Mouse (Mus musculus) liver, embryonic 14.5 days (tissue): Measurements from ENCODE around the gene Plxnb1. TPM values are rescaled to one million over a fixed set of nuclear protein-coding genes. Genes with fewer than 3 reads are reported as not detected.

Experiments
- ATAC-seq: fragments of 200-750 bp; cut with Nextera tagmentation; 2 replicates; pipeline ENCODE4 v1.8.0; 2017; ENCODE audit warnings: moderate number of reproducible peaks, mild to moderate bottlenecking, moderate library complexity; ENCODE audit not compliant: insufficient read depth
- DNase-seq, 3 experiments: peaks; one replicate each; pipeline ENCODE4 v3.0.0-alpha.2; 2012 to 2013; ENCODE audit warnings: low read depth in 3 of 3, low spot score in 3 of 3
- H3K27ac ChIP-seq: fragments of 300-500 bp; sonication (generic); 2 replicates; pipeline ENCODE4 v1.5.1; 2014; ENCODE audit warnings: moderate library complexity, mild to moderate bottlenecking, control low read depth, inconsistent platforms
- H3K27me3 ChIP-seq: fragments of 300-500 bp; sonication (generic); 2 replicates; pipeline ENCODE4 v1.6.1; 2014; ENCODE audit warnings: mild to moderate bottlenecking, low read length, moderate library complexity; ENCODE audit not compliant: control insufficient read depth, insufficient read depth
- H3K36me3 ChIP-seq: fragments of 300-500 bp; sonication (generic); replicated peaks from 2 replicates; pipeline ENCODE4 v1.6.1; 2014; ENCODE audit warnings: low read depth; ENCODE audit not compliant: control insufficient read depth, insufficient read depth
- H3K4me1 ChIP-seq, 2 experiments: fragments of 200-500 bp in 1 of 2; fragments of 300-500 bp in 1 of 2; sonication (generic) in 1 of 2; replicated peaks; 2 replicates each; pipeline ENCODE4 v1.6.1; 2012 to 2014; ENCODE audit warnings: antibody characterized with exemption in 1 of 2, inconsistent platforms in 1 of 2, low read length in 1 of 2; ENCODE audit not compliant: control insufficient read depth in 2 of 2, insufficient read depth in 2 of 2
- H3K4me2 ChIP-seq: fragments of 300-500 bp; sonication (generic); 2 replicates; pipeline ENCODE4 v1.6.1; 2014; ENCODE audit warnings: low read depth, mild to moderate bottlenecking, control low read depth, moderate library complexity
- H3K4me3 ChIP-seq, 2 experiments: fragments of 200-500 bp in 1 of 2; fragments of 300-500 bp in 1 of 2; sonication (generic) in 1 of 2; 2 replicates each; pipeline ENCODE4 v1.5.1; 2012 to 2014; ENCODE audit warnings: low read depth in 2 of 2, low read length in 2 of 2, mild to moderate bottlenecking in 2 of 2, control low read depth in 1 of 2, inconsistent platforms in 1 of 2, moderate library complexity in 1 of 2; ENCODE audit not compliant: insufficient read depth in 1 of 2
- H3K9ac ChIP-seq: fragments of 300-500 bp; sonication (generic); replicated peaks from 2 replicates; pipeline ENCODE4 v1.6.1; 2014; ENCODE audit warnings: mild to moderate bottlenecking, control low read depth, moderate library complexity
- H3K9me3 ChIP-seq: fragments of 300-500 bp; sonication (generic); 2 replicates; pipeline ENCODE4 v1.6.1; 2016; ENCODE audit warnings: low read length, mixed read lengths; ENCODE audit not compliant: control insufficient read depth
- CTCF ChIP-seq: IDR thresholded peaks from 2 replicates; pipeline ENCODE4 v1.5.1; 2016; ENCODE audit warnings: antibody characterized with exemption, low read depth, control low read depth
- EP300 ChIP-seq: IDR thresholded peaks from 2 replicates; pipeline ENCODE4 v1.6.1; 2016; ENCODE audit warnings: antibody characterized with exemption, low read depth
- WGBS: fragments of 180-500 bp; shearing (Covaris S2); extraction: QIAGEN DNeasy Blood & Tissue Kit; methylation state at CpG from one replicate; pipeline ENCODE4 v1.1.7; 2014; ENCODE audit not compliant: insufficient replicate concordance; 5-methylcytosine and 5-hydroxymethylcytosine counted together
- polyA plus RNA-seq, 2 experiments: library from polyadenylated mRNA; depleted of rRNA in 1 of 2; stranded (reverse) in 1 of 2; unstranded in 1 of 2; fragments of >200 nt; fragmentation: Nextera tagmentation in 1 of 2; extraction: Ambion mirVana in 1 of 2; gene quantifications; 2 replicates each; pipeline versions ENCODE4 v1.2.1 to v1.2.3; 2012 to 2014

The Plxnb1 gene
- polyA plus RNA-seq, 2 experiments = 2.9 to 4.3 TPM

DNA sequence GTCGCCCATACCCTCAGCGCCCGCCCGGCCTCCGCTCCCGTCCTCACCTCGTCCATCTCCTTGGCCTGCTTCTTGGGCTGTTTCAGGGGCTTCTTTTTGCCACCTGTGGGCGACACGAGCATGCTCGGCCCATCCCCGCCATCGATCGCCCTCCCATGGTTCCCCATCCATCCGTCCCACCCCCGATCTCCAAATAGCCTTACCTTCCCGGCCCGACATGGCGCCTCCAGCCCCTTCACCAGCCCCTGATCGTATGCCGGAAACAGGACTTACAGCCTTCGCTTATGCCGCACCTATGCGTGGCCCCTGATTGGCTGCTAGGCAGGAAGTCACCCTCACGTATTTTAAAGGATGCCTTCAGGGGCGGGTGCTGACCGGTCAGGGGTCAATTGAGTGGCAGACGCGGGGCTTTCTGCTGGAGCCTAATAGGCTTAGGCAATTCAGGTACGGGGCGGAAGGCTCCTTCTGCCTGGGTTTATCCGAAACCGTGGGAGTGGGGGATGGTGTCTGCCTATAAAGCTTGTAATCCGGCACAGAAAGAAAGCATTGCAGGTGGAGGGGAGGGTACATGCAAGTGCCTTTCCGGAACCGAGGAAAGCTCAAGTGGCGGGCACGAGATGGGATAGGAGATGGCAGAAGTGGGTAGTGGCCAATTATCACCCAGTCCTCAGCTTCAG is 12.9 kb upstream of the Plxnb1 start, which contains the start of the genes Ccdc51 and Tma7:
Ccdc51 (plus strand) TSS at position 370 of the 677 bp plus-strand sequence.
Tma7 (minus strand) TSS at position 464 of the 677 bp plus-strand sequence.
- Histone ChIP-seq H3K9ac (peak within 1 kb of the TSS; percentile 92), H3K36me3 (peaks cover 9% of the 10 kb centered on the region), H3K27ac (peak within 1 kb of the TSS; percentile 63), H3K4me2 (peak within 1 kb of the TSS; percentile 91), H3K4me3 (peak within 1 kb of the TSS; percentile 87 to 88), H3K9me3 (no peaks in the 10 kb centered on the region), H3K4me1 (peaks cover 7 to 9% of the 10 kb centered on the region in 2 experiments), H3K27me3 (no peaks in the 10 kb centered on the region)
- DNase-seq (peak; percentile 79 to 83 (median 82)), ATAC-seq (peak; percentile 99)
- TF ChIP-seq CTCF (no peak), EP300 (no peak)
- under 1% methylated on average over 37 of the region's 37 CpGs for WGBS

DNA sequence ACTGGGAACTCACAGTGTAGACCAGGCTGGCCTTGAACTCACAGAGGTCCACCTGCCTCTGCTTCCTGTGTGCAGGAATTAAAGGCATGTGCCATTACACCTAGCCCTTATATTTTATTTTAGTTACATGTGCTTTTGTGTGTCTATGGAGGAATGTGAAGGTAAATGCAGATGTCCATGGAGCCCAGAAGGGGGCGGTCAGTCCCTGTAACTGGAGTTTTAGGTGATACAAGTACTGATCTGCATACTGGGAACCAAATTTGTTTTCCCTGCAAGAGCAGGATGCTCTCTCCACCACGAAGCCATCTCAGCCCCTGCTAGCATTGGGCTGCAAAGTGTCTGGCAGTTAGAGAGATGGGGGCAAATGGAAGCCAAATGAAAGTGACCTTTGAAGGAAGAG is 10.3 kb upstream of the Plxnb1 start:
- TF ChIP-seq CTCF (peak; percentile 59), EP300 (no peak)
- H3K27me3 ChIP-seq = no peaks in the 10 kb centered on the region
- peaks cover 9% of the 10 kb centered on the region in 2 experiments for H3K4me1 ChIP-seq
- H3K36me3 ChIP-seq = peaks cover 5% of the 10 kb centered on the region; the same call in 1 of the 2 replicates
- H3K4me3 ChIP-seq = no peak overlapping the region
- no peak overlapping the region for H3K4me2 ChIP-seq
- WGBS = 16% methylated on average over 2 of the region's 2 CpGs
- no peak for DNase-seq
- no peak overlapping the region for H3K9ac ChIP-seq
- no peak overlapping the region for H3K27ac ChIP-seq
- no peaks in the 10 kb centered on the region for H3K9me3 ChIP-seq
- ATAC-seq = no peak

DNA sequence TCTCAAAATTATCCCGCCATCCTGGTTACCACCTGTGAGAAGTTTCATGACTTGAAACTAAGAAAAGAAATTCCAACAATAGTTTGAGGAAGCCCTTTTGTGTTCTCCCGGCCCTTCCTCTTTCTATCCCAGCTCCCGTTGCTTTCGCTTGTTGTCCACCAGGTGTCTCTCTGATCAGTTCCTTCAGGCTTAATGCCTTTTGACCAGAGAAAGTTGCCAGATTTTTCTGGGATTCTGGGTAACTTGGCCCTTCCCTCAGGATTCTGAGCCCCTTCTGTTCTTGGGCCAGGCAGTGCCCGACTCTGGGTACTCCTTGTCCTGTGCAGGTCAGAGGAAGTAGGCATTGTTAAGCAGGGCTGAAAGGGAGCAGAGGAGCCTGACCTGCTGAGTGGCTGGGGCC is 7.2 kb upstream of the Plxnb1 start:
- H3K27ac ChIP-seq = no peak overlapping the region
- ATAC-seq = no peak

DNA sequence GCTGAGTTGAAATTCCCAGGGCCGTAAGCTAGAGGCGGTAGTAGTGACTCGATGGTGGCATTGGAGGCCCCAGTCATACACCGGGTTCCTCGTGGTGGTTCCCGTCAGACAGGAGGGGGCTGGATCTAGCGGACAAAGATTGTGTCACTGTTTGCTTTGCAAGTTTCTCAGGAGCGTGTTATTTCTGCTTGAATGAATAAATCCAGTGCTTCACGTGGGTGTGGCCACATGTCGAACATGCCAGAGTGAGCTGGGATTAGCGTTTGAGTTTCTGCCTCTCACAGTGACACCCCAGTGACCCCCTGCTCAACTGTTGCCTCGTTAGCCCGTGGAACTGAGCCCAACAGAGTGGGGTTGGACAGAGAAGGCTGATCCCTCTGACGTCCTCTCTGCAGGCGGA is 4.7 kb upstream of the Plxnb1 start:
- DNase-seq (no peak), ATAC-seq (no peak)
- Histone ChIP-seq H3K36me3 (peaks cover 12% of the 10 kb centered on the region), H3K27ac (no peak overlapping the region), H3K9me3 (no peaks in the 10 kb centered on the region), H3K9ac (no peak overlapping the region), H3K4me3 (no peak overlapping the region), H3K4me1 (peaks cover 0 to 5% of the 10 kb centered on the region in 2 experiments; a peak in 1 of 4 replicates), H3K4me2 (no peak overlapping the region), H3K27me3 (peaks cover 14% of the 10 kb centered on the region)
- TF ChIP-seq CTCF (no peak), EP300 (no peak)
- WGBS = 73% methylated on average over 15 of the region's 15 CpGs

More for the DNA sequence above, 7.2 kb upstream of the Plxnb1 start:
- Histone ChIP-seq H3K27me3 (no peaks in the 10 kb centered on the region), H3K4me3 (no peak overlapping the region), H3K36me3 (peaks cover 12% of the 10 kb centered on the region), H3K4me1 (peaks cover under 1 to 5% of the 10 kb centered on the region in 2 experiments), H3K9ac (no peak overlapping the region), H3K4me2 (no peak overlapping the region), H3K9me3 (no peaks in the 10 kb centered on the region)
- TF ChIP-seq EP300 = no peak
- peak; percentile 44 for TF ChIP-seq CTCF
- 25% methylated on average over 5 of the region's 5 CpGs for WGBS
- no peak for DNase-seq

DNA sequence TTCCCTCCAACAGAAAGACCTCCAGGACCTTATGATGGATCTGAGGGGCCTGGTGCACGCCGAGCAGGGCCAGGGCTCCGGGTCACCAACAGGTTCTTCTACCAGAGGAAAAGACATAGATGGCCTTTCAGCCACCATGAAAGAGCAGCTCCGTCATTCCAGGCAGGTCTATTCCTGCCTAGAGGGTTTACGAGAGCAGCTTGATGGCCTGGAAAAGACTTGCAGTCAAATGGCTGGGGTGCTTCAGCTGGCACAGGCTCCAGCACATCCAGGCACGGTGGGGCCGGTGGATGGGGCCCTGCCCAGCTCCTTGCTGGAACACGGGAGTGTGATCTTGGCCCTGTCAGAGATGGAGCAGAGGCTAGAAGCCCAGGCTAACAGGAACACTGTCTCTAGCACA is 3.4 kb upstream of the Plxnb1 start:
- no peak overlapping the region for H3K27ac ChIP-seq
- 85% methylated on average over 8 of the region's 8 CpGs for WGBS
- no peak overlapping the region for H3K4me2 ChIP-seq
- H3K27me3 ChIP-seq = peaks cover 28% of the 10 kb centered on the region
- H3K9ac ChIP-seq = no peak overlapping the region
- no peak for TF ChIP-seq EP300
- TF ChIP-seq CTCF = no peak
- peaks cover 12% of the 10 kb centered on the region for H3K36me3 ChIP-seq
- DNase-seq (no peak), ATAC-seq (no peak)
- no peaks in the 10 kb centered on the region for H3K9me3 ChIP-seq
- peaks cover 0 to 6% of the 10 kb centered on the region in 2 experiments; a peak in 1 of 4 replicates for H3K4me1 ChIP-seq
- H3K4me3 ChIP-seq = no peak overlapping the region
